Mouse (Mus musculus) ES-E14 (cell line): ENCODE results near the gene Rtkn2.

Experiments used
- CHD2 ChIP-seq: IDR thresholded peaks from 2 replicates; pipeline ENCODE4 v1.6.1; 2014; ENCODE audit warnings: mild to moderate bottlenecking, low read depth, low read length, inconsistent platforms
- ZC3H11A ChIP-seq: IDR thresholded peaks from 2 replicates; pipeline ENCODE4 v1.6.1; 2012; ENCODE audit warnings: low read depth, mild to moderate bottlenecking, inconsistent platforms, low read length, borderline replicate concordance

GRCm38 (mm10) chr10:68090544-68090943, 111.2 kb downstream of the Rtkn2 start:
- no peak for TF ChIP-seq ZC3H11A
- TF ChIP-seq CHD2: no peak
